Mouse (Mus musculus) embryonic facial prominence, embryonic 11.5 days (tissue): Measurements from ENCODE around the gene Csnk1e. TPM values are rescaled to one million over a fixed set of nuclear protein-coding genes. Genes with fewer than 3 reads are reported as not detected.

Experiments
- ATAC-seq: fragments of 200-750 bp; cut with Nextera tagmentation; replicated peaks from 2 replicates; pipeline ENCODE4 v1.8.0; 2017; ENCODE audit warnings: low read depth; ENCODE audit not compliant: insufficient number of reproducible peaks, low FRiP score, low TSS enrichment
- DNase-seq: peaks from one replicate; pipeline ENCODE4 v3.0.0-alpha.2; 2015; ENCODE audit warnings: low spot score
- H3K27ac ChIP-seq: fragments of 300-500 bp; sonication (generic); replicated peaks from 2 replicates; pipeline ENCODE4 v1.5.1; 2014; ENCODE audit warnings: mild to moderate bottlenecking, low read depth, low read length, control low read depth
- H3K27me3 ChIP-seq: fragments of 300-500 bp; sonication (generic); 2 replicates; pipeline ENCODE4 v1.6.1; 2014; ENCODE audit warnings: mild to moderate bottlenecking, low read length, moderate library complexity, mixed read lengths; ENCODE audit not compliant: control insufficient read depth, insufficient read depth
- H3K36me3 ChIP-seq: fragments of 300-500 bp; sonication (generic); replicated peaks from 2 replicates; pipeline ENCODE4 v1.6.1; 2014; ENCODE audit warnings: low read depth, mild to moderate bottlenecking, low read length, moderate library complexity, mixed read lengths; ENCODE audit not compliant: control insufficient read depth, insufficient read depth
- H3K4me1 ChIP-seq: fragments of 300-500 bp; sonication (generic); 2 replicates; pipeline ENCODE4 v1.6.1; 2014; ENCODE audit warnings: low read length, mixed read lengths; ENCODE audit not compliant: control insufficient read depth, insufficient read depth
- H3K4me2 ChIP-seq: fragments of 300-500 bp; sonication (generic); 2 replicates; pipeline ENCODE4 v1.6.1; 2014; ENCODE audit warnings: low read depth, mild to moderate bottlenecking, control low read depth, low read length, moderate library complexity
- H3K4me3 ChIP-seq: fragments of 300-500 bp; sonication (generic); 2 replicates; pipeline ENCODE4 v1.5.1; 2014; ENCODE audit warnings: low read depth, low read length, control low read depth
- H3K9ac ChIP-seq: fragments of 300-500 bp; sonication (generic); replicated peaks from 2 replicates; pipeline ENCODE4 v1.6.1; 2014; ENCODE audit warnings: mild to moderate bottlenecking, control low read depth, low read length
- H3K9me3 ChIP-seq: fragments of 300-500 bp; sonication (generic); replicated peaks from 2 replicates; pipeline ENCODE4 v1.6.1; 2016; ENCODE audit warnings: mild to moderate bottlenecking, low read length, inconsistent platforms, mixed read lengths; ENCODE audit not compliant: control insufficient read depth
- WGBS: fragments of 180-500 bp; shearing (Covaris S2); extraction: QIAGEN DNeasy Blood & Tissue Kit; methylation state at CpG from one replicate; pipeline ENCODE4 v1.1.7; 2014; 5-methylcytosine and 5-hydroxymethylcytosine counted together
- polyA plus RNA-seq: library from polyadenylated mRNA; unstranded; fragments of >200 nt; fragmentation: Nextera tagmentation; extraction: Ambion mirVana; gene quantifications from 2 replicates; pipeline ENCODE4 v1.2.1, GENCODE M21; 2014

Csnk1e gene
- polyA plus RNA-seq, 1 experiment from 2014 or later, result 108 TPM

DNA sequence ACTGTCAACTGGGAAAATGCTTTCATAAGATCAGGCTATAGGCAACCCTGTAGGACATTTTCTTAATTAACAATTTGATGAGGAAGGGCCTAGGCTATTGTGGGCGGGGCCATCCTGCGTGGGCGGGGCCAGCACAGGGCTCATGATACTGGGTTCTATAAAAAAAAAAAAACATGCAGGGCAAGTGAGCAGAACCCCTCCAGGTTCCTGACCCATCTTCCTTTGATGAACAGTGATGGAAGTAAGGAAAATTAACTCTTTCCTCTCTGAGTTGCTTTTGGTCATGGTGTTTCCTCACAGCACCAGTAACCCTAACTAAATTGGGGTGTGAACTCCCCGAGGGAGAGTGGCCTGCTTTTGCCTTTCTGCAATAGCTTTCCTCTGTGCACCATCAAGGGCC is 26.8 kb downstream of the Csnk1e start:
- Histone ChIP-seq H3K9ac (no peak overlapping the region), H3K36me3 (peaks cover 32% of the 10 kb centered on the region), H3K4me3 (no peak overlapping the region), H3K4me1 (no peaks in the 10 kb centered on the region), H3K9me3 (no peaks in the 10 kb centered on the region), H3K27ac (no peak overlapping the region), H3K27me3 (no peaks in the 10 kb centered on the region), H3K4me2 (no peak overlapping the region)
- ATAC-seq (no peak), DNase-seq (no peak)
- WGBS, result 86% methylated on average over 4 of the region's 4 CpGs

GRCm38 (mm10) chr15:79427516-79427915 is 27.9 kb downstream of the Csnk1e start:
- no peak for ATAC-seq
- no peak for DNase-seq
- 94% methylated on average over 6 of the region's 6 CpGs for WGBS
- H3K4me1 ChIP-seq, result no peaks in the 10 kb centered on the region
- H3K4me2 ChIP-seq, result no peak overlapping the region
- no peaks in the 10 kb centered on the region for H3K27me3 ChIP-seq
- no peak overlapping the region for H3K4me3 ChIP-seq
- H3K36me3 ChIP-seq, result peaks cover 35% of the 10 kb centered on the region
- H3K9ac ChIP-seq, result no peak overlapping the region; the same call in 1 of the 2 replicates
- no peaks in the 10 kb centered on the region for H3K9me3 ChIP-seq
- H3K27ac ChIP-seq, result no peak overlapping the region

- ATAC-seq (no peak), DNase-seq (peak; percentile 31)
- H3K4me1 ChIP-seq, result no peaks in the 10 kb centered on the region
- H3K27ac ChIP-seq, result no peak overlapping the region
- no peaks in the 10 kb centered on the region for H3K9me3 ChIP-seq
- WGBS, result 77% methylated on average over 11 of the region's 11 CpGs
- no peak overlapping the region for H3K4me2 ChIP-seq
- peaks cover 30% of the 10 kb centered on the region for H3K36me3 ChIP-seq
- no peak overlapping the region for H3K9ac ChIP-seq
- no peak overlapping the region for H3K4me3 ChIP-seq
- no peaks in the 10 kb centered on the region for H3K27me3 ChIP-seq
These were observed 29.9 kb downstream of the Csnk1e start for GRCm38 (mm10) chr15:79425516-79425915.

- H3K9me3 ChIP-seq, result no peaks in the 10 kb centered on the region
- no peak for ATAC-seq
- H3K27ac ChIP-seq, result no peak overlapping the region
- DNase-seq, result no peak
- no peaks in the 10 kb centered on the region for H3K27me3 ChIP-seq
- H3K4me3 ChIP-seq, result no peak overlapping the region
- no peak overlapping the region for H3K4me2 ChIP-seq
- no peaks in the 10 kb centered on the region for H3K4me1 ChIP-seq
- no peak overlapping the region for H3K9ac ChIP-seq
- 91% methylated on average over 17 of the region's 17 CpGs for WGBS
- H3K36me3 ChIP-seq, result peaks cover 30% of the 10 kb centered on the region
These were observed 30.8 kb downstream of the Csnk1e start for GRCm38 (mm10) chr15:79424602-79425001.

DNA sequence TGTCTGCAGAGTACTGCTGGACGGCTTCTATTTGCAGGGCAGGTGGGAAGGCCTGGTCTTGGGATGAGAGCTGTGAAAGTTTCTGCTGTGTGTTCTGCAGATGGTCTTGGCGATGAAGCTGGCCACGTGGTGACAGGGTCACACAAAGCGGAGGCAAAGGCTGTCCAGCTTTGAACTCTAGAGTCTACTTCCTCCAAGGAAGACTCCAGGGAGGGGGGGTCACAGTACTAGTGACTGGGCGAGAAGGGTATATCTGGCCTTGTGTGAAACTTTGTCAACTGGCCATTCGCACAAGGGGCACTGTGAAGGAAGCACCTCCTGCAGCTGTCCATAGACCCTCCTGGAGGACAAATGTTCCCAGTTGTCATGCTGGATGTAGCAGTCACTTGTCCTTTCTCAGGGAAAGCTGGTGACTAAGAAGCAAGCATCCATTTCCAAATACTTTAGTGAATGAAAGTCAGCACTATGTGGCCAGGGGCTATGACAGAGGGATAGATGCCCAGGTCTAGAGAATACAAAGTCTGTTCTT is 32.6 kb downstream of the Csnk1e start:
- H3K4me2 ChIP-seq, result no peak overlapping the region
- no peaks in the 10 kb centered on the region for H3K4me1 ChIP-seq
- WGBS, result 85% methylated on average over 6 of the region's 6 CpGs
- ATAC-seq (no peak), DNase-seq (no peak)
- peaks cover 23% of the 10 kb centered on the region for H3K36me3 ChIP-seq
- no peak overlapping the region for H3K27ac ChIP-seq
- no peaks in the 10 kb centered on the region for H3K27me3 ChIP-seq
- no peaks in the 10 kb centered on the region for H3K9me3 ChIP-seq
- no peak overlapping the region for H3K9ac ChIP-seq
- H3K4me3 ChIP-seq, result no peak overlapping the region

DNA sequence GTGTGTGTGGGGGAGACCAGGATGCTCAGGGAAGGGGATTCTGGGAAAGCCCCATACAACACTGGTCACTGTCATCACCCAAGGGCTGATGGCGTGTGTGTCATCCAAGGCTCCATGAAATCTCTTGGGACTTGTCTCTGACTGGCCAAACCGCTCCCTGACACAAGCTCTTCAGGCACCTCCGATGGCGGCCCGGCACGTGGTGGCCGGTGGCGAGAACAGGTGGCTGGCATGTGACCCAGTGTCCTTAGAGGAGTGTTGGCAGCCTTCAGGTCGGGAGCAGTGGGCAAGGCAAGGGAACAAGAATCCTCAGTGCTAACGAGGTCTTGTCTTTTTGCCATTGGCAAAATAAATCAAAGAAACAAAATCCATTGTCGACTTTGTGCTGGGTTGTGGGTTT is 36.7 kb downstream of the Csnk1e start:
- Histone ChIP-seq H3K4me2 (no peak overlapping the region), H3K4me1 (no peaks in the 10 kb centered on the region), H3K9me3 (no peaks in the 10 kb centered on the region), H3K27me3 (no peaks in the 10 kb centered on the region), H3K36me3 (peaks cover 14% of the 10 kb centered on the region), H3K27ac (no peak overlapping the region), H3K4me3 (no peak overlapping the region), H3K9ac (no peak overlapping the region)
- no peak for DNase-seq
- ATAC-seq, result no peak
- WGBS, result 91% methylated on average over 11 of the region's 11 CpGs

- 96% methylated on average over 3 of the region's 3 CpGs for WGBS
- Histone ChIP-seq H3K27me3 (no peaks in the 10 kb centered on the region), H3K4me3 (no peak overlapping the region), H3K27ac (no peak overlapping the region), H3K4me2 (no peak overlapping the region), H3K4me1 (no peaks in the 10 kb centered on the region), H3K9ac (no peak overlapping the region), H3K36me3 (peaks cover 11% of the 10 kb centered on the region), H3K9me3 (no peaks in the 10 kb centered on the region)
- no peak for ATAC-seq
- no peak for DNase-seq
These were observed 37.1 kb downstream of the Csnk1e start for GRCm38 (mm10) chr15:79418265-79418664.

GRCm38 (mm10) chr15:79417379-79417778 is 38.0 kb downstream of the Csnk1e start:
- Histone ChIP-seq H3K27me3 (no peaks in the 10 kb centered on the region), H3K36me3 (peaks cover 11% of the 10 kb centered on the region), H3K4me3 (no peak overlapping the region), H3K4me1 (no peaks in the 10 kb centered on the region), H3K27ac (no peak overlapping the region), H3K4me2 (no peak overlapping the region), H3K9me3 (no peaks in the 10 kb centered on the region), H3K9ac (no peak overlapping the region)
- ATAC-seq, result no peak
- 95% methylated on average over 3 of the region's 3 CpGs for WGBS
- no peak for DNase-seq
